Mouse (Mus musculus): ENCODE measurements around the gene Serpina3m.
A peak's percentile ranks its signal among the peaks of the same experiment; 100 is the strongest.
"Not testable (repeated sequence)": the region's sequence is repeated elsewhere in the genome, so short reads cannot be mapped to it uniquely, and the experiment has no call there.

The Serpina3m gene

DNA sequence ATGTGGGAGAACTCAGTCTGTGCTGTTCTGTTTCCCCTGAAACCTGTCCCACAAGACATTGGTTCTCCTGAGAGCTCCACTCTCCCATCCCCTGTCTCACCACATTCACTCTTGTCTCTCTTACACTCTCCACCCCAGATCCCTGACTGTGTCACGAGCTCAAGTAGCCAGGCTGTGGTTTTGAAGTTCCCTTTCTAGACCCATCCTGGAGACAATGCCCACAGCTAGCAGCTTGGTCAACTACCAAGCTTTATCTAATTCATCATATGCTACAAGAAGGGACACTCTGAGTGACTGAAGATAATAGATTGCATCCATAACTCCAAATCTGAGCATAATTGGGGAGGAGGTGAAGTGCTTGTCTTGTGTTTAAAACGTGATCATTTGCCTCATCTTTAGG lies 52.8 kb downstream of the Serpina3m start:
- not testable (repeated sequence) for DNase-seq

DNA sequence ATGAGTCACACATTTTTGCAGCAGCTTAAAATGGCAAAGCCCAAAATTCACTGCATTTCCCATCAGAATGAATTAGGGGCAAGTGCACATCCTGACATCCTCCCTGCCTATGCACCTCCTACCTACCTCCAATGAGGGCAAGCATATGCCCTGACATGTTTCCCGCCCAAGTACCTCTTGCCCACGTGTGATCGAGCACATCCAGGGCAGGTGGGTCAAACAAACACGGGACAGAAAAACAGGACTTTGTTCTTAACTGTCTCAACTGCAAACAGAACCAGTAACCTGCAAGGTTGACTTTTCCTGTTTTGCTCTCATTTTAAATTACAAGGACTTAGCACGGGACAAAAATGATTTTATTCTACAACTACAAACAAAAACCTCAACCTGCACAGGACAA lies 65.7 kb downstream of the Serpina3m start:
- DNase-seq, result no peak

GRCm38 (mm10) chr12:104406454-104406885 lies 68.2 kb downstream of the Serpina3m start, which contains the start of gene Serpina3n:
Gene Serpina3n (plus strand): TSS chr12:104406729.
- DNase-seq, result no peak

DNA sequence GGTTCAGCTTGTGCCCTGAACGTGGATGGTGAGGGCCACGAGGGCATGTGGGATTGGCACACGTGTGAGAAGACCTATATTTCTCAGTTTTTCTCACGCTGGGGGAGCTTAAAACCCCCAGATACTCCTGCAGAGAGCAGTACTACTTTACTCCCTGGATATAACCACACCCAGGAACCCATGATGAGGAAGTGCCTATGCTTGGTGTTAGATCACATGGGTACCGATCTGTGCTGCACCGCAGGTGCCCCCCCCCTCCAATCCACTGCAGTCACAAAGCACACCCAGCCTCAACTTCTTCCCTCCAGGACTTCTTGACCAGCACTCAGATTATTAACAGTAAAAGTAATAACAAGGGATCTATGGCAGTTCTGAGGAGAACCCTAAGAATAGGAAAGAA lies 74.2 kb downstream of the Serpina3m start:
- DNase-seq, result no peak

- DNase-seq, result no peak
Measured at GRCm38 (mm10) chr12:104414576-104414975, 76.3 kb downstream of the Serpina3m start.

GRCm38 (mm10) chr12:104415625-104416315 lies 77.5 kb downstream of the Serpina3m start:
- peak; percentile 17 for DNase-seq

DNA sequence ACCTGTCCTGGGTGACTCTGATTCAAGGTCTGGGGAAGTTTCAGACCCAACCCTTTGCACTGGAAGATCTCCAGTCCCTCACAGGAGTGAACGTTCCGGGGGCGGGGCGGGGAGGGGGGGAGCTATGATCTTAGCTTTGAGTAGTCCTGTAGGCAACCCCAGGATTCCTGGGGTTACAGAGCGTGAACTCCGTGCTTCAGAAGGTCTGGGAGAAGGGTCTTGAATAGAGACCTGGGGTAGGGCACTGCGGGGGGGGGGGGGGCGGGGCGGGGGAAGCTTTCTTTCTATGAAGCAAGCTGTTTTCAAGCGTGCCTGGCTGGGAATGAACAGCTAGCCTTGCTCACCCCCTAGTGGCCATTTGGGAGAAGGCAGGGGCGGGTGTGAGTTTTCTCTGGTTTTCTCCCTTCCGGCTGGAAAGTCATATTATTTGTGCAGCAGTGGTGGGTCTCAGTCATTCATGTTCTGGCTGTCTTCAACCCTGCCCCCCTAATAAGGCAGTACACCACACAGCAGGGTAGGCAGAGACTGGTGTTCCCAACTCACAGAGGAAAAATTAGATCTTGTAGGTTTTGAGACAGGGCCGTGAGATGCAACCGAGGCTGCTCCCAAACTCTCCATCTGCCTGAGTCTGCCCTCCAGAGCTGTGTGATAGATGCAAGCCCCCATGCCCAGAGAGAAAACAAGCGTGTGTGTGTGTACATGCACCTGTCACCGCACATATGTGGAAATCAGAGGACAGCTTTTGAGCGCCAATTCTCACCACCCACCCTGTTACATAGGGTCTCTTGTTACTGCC lies 80.3 kb downstream of the Serpina3m start:
- DNase-seq, result peak; percentile 87

DNA sequence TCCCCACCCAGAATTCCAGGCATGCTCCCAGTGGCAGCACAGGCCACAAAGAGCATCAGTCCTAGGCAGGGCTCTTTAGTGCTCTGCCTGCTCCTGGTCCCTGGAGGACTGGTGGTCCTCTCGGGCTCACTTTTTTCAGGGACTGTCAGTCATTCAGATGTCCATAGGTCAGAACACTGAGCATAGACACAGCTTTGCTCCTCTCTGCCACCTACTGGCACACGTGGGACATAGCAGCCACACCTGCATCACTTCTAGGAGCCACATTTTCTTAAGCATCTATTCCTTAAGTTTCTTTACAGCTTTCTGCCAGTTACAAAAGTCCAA lies 80.8 kb downstream of the Serpina3m start:
- DNase-seq, result peak; percentile 32

DNA sequence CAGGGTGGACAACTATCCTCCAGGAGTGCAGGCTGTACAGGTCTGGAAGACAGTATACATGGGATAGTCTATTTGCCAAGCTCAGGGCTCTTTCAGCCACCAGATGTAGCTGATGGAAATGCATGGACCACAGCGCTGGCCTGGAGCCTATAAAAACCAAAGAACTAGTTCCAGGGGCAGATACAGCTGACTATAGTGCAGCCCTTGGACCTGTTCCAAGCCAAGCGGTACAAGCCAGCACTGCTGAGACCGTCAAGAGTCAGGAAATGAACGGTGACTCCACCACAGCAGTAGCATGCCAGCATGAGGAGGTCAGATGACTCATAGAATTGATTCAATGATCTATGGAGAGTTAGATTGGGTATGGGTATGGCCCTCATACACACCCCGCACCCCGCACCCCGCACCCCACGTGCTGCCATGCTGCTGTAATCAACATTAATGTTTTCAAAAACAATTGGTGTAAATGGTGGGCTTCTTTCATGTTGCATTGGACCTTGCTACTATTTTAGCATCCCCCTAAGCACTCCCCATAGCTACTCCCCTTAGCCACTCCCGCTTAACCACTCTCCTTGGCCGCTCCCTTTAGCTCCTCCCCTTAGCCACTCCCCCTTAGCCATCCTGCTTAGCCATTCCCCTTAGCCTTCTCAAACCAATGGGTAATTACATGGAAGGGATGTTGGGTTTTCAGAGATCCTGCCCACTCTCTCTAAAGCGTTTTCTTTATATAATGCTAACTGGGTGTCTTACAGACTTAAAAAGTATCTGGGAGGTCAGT lies 84.5 kb downstream of the Serpina3m start:
- DNase-seq, result no peak

DNA sequence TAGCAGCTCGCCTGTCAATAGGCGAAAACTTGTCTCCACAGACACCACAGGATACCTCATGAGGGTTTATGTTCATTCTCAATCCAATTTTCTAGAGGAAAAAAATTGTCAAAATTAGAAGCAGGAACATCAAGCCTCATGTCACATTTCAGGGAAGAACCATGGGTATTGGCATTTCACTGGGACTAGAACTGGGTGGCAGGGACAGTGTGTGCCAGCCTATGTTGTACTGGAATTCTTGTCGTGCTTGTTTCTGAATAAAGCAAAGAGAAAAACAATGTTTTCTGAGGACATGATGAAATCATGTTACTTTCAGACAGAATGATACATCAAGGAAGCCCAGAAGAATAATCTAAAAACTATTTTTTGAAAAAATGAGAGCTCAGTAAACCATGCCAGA lies 87.3 kb downstream of the Serpina3m start:
- no peak for DNase-seq

DNA sequence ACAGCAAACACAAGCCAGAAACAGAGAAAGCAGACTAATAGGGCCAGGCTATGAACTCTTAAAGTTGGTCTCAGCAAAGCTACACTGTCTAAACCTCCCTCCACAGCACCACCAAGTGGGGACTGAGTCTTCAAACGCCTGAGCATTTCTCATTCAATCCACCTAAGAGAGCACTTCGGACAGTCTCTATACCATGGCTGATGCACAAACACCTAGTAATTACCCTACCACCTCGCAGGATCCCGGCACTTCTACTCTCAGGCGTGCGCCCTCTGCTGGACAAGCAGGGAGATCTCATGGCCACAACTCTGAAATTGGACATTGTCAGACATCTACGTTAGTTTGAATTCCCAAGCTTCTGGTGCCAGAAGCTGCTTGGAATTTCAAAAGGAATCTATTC lies 88.6 kb downstream of the Serpina3m start:
- peak; percentile 71 for DNase-seq

DNA sequence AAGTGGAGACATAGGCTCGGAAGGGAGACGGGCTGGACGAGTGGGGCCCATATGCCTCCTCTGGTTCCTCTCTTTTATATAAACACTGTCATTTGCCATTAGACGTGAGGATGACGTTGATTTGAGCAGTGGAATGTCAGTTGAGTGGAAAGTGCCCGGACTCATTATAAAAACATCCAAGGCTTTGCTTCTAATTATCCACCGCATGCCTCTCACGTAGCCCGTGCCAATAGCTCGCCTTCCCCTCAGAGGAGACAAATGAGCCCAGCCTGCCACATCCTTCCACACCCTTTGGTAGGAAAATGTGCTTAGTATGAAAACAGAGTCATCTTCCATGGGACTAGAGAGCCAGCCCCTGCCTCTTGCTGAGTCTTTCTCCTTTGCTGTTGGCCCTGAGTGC lies 93.1 kb downstream of the Serpina3m start:
- DNase-seq, result peak; percentile 83

GRCm38 (mm10) chr12:104433214-104433613 lies 94.9 kb downstream of the Serpina3m start:
- no peak for DNase-seq

DNA sequence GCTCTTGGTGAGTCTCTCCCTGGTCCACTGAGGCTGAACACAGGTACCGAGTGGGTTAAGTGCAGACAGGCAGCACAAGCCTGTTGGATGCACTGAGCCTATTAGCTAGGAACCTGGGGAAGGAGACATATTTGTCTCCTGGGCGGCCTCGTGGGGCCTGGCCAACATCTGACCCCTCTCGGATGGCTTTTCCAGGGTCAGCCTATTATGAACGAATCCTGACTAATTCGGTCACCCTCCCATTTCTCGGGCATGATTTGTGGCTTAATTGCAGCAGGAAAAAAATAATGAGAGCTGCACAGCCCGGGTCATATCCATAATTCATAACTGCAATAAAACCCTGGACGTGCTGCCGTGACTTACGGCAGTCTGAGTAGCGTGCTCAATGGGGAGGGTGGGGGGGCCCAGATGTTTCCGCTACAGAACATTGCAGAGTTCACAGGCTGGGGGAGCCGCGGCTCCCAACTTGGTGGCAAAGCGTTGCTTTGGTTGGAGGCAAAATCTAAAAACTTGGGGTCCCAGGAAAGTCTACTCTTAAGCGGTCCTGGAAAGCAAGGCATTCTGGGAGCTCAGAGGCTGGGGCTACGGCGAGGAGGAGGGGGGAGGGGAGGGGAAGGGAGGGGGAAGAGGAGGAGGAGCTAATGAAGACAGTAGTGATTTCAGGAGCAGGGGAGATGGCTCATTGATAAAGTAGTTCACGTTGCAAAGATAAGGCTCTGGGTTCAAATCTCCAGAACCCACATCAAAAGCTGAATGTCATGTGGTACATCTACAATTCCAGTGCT lies 95.9 kb downstream of the Serpina3m start:
- DNase-seq, result peak; percentile 58

GRCm38 (mm10) chr12:104440087-104440760 lies 101.9 kb downstream of the Serpina3m start:
- DNase-seq, result peak; percentile 82

DNA sequence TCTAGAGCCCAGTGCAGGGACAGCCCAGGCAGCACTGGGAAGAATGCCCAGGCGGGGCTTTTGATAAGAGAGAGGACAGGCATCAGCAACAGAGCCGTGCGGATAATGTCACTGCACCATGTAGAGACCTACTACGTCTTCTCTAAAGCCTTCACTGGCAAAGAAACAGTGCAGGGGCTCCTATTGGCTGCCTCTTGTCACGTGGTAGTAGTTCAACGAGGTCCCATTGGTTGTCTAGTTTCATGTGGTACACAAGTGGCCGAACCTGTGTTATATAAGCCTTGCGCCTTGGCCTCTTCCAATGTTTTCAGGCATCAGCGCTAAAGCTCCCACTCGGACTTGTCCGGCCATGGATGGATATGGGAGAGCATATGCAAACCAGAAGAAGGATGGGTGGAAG lies 105.4 kb downstream of the Serpina3m start:
- no peak for DNase-seq
